Mouse (Mus musculus) spleen, embryonic (tissue): ENCODE measurements at regions not wholly inside any gene's neighbourhood (a gene's known extent, or its start where the extent isn't known, plus 50 kb on each side); places are given as distances from the start of the nearest gene placed in this dataset.

Experiments used
- CTCF ChIA-PET: fragments of 350-600 bp; sonication (Branson Sonifier 250); formaldehyde crosslinking; loops from one replicate; lab custom pipeline; 2022; lab: Charles Lee

DNA sequence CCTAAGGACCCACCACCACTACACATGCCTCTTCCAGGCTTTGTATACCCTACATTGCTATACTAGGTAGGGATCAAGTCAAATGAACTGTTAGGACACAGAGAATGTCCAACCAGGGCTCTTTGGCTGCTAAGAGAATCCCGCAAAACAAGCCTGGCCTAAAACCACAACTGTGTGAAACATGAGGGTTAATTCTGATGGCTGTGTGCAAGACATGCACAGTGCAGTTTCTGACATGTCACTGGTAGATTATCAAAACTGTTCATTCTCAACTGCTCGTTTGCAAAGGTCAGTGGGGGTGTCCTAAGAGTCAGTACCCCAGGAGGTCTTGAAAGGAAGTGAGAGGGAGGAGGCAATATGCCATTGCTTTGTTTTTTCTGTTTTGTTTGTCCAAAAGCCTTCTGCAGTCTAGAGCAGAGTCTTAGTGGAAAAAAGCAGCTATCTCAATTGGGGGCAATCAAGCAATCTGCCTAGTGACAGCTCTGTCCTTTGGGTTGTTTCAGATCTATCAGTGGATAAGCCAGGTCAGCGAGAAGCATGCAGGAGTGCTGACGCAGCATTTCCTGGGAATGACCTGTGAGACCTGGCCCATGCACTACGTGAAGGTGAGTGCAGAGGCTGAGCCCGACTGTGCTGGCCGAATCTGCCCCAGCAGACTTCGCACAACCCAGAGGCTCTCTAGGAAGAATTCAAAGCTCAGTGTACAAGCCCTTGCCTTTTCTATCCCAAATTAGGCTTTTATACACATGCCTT, 151.3 kb upstream of the 4933402D24Rik start:
- CTCF ChIA-PET, result no interaction called here

DNA sequence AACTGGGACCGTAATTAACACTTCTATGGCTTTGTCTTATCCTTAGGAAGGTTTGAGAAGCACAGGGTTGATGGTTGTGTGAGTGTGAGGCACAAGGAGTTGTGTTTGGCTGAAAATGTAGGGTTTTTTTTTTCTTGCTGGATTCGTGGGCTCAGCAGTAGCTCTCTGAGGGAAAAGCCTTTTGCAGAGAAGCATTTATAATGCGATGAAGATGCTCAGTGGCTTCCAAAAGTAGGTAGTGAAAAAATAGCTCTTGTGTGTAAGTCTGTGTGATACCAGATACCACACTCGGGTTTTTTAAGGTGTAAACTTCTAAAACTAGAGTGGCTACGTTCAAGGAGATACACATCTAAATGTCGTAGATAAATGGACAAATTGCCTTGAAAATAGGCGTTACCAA, 149.1 kb upstream of the 4933402D24Rik start:
- CTCF ChIA-PET, result no interaction called here

DNA sequence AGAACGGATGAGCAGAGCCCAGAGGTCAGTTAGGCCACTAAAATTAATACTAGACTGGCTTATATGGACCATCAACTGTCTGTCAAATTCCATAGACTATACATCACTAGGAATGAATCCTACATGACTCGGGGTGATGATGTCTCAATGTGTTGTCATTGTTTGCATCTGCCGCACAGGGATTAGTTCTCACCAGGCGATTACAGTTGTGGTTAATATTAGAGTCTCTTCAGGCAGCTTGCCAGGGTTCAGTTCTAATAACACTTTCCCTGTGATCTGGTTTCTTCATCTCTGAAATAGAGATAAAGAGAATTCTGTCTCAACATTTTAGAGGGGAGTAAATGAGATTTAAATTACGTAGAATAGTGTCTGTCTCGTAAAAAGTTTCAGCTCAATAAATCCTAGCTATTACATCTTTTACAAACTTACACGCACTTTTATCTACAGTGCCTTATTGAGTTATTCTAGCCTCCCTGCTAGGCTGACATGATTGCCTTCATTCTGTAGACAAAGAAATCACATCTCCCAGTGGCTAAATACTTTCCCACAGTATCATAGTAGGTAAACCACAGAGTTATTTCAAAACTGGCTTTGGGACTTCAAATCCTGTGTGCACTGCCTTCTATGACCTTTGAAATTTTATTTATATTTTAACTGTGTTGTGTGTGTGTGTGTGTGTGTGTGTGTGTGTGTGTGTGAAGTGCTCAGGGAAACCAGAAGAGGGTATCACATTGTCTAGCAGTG, 148.0 kb upstream of the 4933402D24Rik start:
- CTCF ChIA-PET, result no interaction called here

DNA sequence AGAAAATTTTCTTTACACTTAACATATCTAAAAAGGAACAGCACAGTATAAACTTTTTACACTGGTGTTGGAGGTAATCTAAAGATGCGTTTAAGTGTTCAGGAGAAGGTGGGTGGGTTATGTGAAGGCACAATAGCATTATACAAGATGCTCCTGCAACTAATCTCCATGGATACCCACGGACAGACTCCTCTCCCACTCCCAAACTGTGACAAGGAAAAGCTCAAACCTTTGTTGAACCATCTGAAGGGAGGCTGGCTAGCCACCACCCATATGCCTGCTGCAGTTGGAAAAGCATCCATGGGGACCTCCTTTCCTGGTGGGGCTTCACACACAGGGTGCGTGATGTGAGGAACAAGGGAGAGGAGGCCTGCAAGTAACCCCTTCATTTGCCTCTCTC, 141.7 kb upstream of the 4933402D24Rik start:
- CTCF ChIA-PET, result interaction anchor here (0.7 kb wide), 1 partner anchor 1155 kb away, joined by 4 read pairs; no protein-coding TSS in a partner anchor

- CTCF ChIA-PET, result no interaction called here
Measured at GRCm38 (mm10) chr1:63909191-63909590, 140.1 kb upstream of the 4933402D24Rik start.

DNA sequence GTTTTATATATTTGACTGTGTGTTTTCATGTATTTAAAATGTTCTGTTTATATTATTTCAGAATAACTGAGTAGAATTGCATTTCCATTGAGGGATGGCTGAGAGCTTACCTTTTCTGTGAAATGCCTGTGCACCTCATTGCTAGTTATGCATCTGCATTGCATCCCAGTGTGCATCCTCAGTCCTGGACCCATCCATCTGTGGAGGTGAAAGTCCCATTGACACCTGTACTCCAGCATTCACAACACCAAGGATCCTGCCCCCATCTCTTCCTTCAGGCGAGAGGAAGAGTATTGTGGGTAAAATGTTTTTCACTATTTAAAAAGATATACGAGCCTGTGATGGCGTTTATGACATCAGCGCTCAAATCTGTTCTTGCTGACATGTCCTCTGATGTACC, 134.6 kb upstream of the 4933402D24Rik start:
- CTCF ChIA-PET, result no interaction called here

- CTCF ChIA-PET, result no interaction called here
Measured at GRCm38 (mm10) chr1:63903201-63903600, 134.1 kb upstream of the 4933402D24Rik start.

DNA sequence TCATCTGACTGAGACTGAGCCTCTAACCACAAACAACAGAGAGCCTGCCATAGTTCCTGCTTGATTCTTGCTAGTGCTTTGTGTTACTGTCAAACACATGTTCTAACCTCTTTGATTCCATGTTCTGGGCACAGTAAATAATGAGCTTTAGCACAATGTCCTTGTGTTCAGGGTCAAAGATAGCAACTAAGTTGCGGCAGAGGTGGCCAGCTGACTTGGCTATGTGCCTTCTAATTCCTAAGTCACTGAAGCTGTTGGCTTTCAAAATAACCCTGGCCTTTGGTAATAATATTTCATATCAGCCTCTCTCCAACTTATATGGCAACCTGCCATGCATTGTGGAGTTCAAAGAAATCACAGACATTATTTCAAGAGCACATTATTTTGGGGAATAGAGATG, 133.3 kb upstream of the 4933402D24Rik start:
- CTCF ChIA-PET, result no interaction called here

DNA sequence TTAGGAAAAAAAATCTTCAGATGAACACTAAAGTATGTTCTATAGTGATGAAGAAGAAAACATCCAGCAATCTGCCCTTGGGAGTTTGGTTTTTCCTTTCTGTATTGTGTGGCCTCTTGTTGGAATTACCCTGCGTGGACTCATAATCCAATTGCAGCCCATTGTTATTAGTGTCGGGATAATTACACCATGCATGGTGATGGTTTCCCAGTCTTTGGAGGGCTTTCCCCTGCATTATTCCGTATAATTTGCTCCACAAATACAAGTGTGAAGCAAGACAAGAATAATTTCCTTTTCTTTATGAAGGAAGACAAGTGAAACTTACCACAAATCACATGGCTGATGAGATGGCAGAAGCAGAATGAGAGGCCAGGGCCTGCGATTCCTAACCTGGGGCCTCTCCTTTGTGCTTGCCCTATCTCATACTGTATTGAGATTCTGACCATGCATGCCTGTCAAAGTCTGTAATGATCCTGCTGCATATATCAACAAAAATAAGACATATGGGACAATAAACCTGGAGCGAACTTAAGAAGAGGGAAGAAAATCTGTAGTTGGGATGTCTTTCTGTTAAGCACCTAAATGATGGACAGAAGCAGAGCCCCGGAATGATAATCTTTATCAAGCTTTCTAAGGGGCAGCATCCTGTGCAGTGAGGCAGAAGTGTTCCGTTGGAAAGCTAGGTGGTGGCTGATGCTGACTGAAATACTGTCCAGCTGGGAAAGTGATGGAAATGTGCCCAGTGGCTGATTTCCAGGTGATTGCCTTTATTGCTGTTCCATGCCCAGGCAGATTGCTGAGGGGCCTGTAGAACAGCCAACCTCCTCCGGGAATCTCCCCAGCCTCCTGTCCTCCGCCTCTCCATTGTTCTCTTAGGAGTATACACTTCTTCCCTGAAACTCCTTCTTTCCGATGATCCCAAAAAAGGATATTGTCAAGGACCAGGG, 130.8 kb upstream of the 4933402D24Rik start:
- CTCF ChIA-PET, result no interaction called here

DNA sequence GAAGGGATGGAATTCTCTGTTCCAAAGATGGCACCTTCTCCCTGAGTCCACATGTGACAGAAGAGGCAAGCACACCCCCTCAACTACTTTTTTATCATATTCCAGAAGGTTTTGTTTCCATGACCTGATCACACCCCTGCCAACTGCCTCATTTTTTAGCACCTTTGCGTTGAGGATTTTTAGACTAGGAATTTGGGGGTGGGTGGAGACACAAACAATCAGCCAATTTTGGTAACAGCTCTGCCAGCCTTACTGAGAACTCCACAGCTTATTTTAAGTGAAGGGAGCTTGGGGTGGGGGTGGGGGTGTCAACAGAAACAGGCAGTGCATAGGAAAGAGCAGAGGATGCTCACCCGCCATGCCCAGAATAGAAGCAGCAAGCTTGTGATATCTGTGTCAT, 129.7 kb upstream of the 4933402D24Rik start:
- CTCF ChIA-PET, result no interaction called here

- CTCF ChIA-PET, result no interaction called here
Measured at GRCm38 (mm10) chr1:63897556-63897955, 128.5 kb upstream of the 4933402D24Rik start.

GRCm38 (mm10) chr1:63879570-63879969, 110.5 kb upstream of the 4933402D24Rik start:
- CTCF ChIA-PET, result no interaction called here

DNA sequence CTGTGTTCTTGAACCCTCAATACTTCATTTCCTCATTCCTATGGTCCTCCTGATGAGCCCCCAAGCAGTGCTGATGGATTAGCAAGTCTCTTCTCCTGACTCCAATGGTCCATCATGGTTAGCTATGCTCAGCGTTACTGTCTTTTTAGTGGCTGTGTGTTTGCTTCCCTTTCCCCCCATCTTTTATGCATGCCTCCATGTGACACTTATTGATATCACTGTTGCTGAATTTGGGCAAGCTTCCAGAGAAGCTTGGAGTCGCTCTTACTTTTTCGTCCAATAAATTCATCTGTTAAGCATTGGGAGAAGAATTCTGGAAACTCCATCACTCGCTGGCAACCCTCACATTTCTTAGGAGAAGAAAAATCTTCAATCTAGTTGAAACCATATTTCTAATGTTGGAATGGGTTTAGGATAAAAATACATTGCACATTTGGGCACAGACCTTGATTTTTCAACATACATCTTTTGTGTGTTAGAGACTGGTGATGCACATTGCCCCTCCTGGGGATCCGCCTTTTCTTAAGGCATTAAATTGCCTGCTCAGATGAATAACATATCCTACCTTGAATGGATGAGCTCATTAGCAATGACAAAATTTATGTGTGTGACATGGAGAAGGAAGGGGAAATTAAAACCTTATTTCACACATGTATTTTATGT, 107.7 kb upstream of the 4933402D24Rik start:
- CTCF ChIA-PET, result interaction anchor here (0.5 kb wide), 1 partner anchor 77 kb away, joined by 8 read pairs; no protein-coding TSS in a partner anchor

- CTCF ChIA-PET, result no interaction called here
Measured at GRCm38 (mm10) chr1:63875297-63875962, 106.4 kb upstream of the 4933402D24Rik start.

DNA sequence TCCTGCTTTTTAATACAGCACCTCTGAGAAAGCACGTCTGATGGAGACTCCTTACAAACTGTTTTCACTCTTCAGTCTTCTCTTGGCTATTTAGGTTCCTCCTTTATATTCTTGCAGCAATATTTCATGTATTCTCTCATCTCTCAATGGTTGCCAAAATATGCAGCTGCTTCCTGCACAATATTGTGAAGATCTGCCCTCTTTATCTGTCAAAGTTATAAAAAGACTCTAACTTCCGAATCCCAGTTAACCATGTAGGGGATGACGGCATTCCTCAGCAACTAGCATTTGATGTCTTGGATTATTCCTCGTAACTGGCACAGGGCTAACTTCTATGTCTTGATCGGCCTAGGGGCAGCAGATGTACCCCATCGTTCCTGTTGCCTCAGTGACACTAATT, 102.8 kb upstream of the 4933402D24Rik start:
- CTCF ChIA-PET, result no interaction called here

- CTCF ChIA-PET, result no interaction called here
Measured at GRCm38 (mm10) chr1:63869342-63869741, 100.3 kb upstream of the 4933402D24Rik start.

- CTCF ChIA-PET, result interaction anchor here (0.5 kb wide), 1 partner anchor 112 kb away, joined by 5 read pairs; no protein-coding TSS in a partner anchor
Measured at GRCm38 (mm10) chr1:63857933-63858649, 89.0 kb upstream of the 4933402D24Rik start.

DNA sequence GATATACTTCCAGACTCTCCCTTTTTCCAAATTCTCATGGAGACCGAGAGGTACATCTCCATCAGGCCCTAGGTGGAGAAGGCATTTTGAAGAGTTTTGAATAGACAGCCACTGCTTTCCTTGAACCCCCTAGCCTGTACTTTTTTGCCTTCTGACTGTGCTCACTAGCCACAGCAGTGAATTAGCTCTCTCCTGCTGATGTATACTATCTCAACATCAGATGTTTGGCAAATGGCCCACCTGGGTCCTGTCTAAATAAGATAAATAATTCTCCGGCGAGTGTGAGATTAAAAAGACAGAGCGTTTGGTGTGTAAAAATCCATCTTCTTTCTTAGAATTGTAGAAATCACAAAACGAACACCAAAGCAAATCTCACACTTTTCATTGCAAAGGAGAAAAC, 88.4 kb upstream of the 4933402D24Rik start:
- CTCF ChIA-PET, result no interaction called here

- CTCF ChIA-PET, result no interaction called here
Measured at GRCm38 (mm10) chr1:63856366-63856765, 87.3 kb upstream of the 4933402D24Rik start.

GRCm38 (mm10) chr1:63854794-63855193, 85.7 kb upstream of the 4933402D24Rik start:
- CTCF ChIA-PET, result no interaction called here
